Mouse (Mus musculus) gastrocnemius, postnatal 10 days (tissue): ENCODE measurements around the gene Pcnx3. TPM values are rescaled to one million over a fixed set of nuclear protein-coding genes. Genes with fewer than 3 reads are reported as not detected.
A peak's percentile ranks its signal among the peaks of the same experiment; 100 is the strongest.

ENCODE experiments used
- DNase-seq: peaks from one replicate; pipeline ENCODE4 v3.0.0; 2021; ENCODE audit warnings: mixed read lengths
- microRNA-seq, 2 experiments: library from miRNA; unstranded; fragments of <30 nt; microRNA quantifications; one replicate each; pipeline ENCODE4 v1.2.0; 2021
- total RNA-seq, 2 experiments: library from RNA; stranded (reverse); gene quantifications; 2 replicates each; pipeline ENCODE4 v1.2.3; 2021

Gene Pcnx3
- total RNA-seq, 2 experiments from 2014 or later, result 19.5 to 32.5 TPM

GRCm38 (mm10) chr19:5640339-5640738 is 48.4 kb downstream of the Pcnx3 start:
- no peak for DNase-seq

GRCm38 (mm10) chr19:5638416-5639005 is 50.2 kb downstream of the Pcnx3 start:
- DNase-seq, result no peak

- DNase-seq, result peak; percentile 88
Measured at GRCm38 (mm10) chr19:5637069-5638047, 51.4 kb downstream of the Pcnx3 start, which contains the start of gene Rela. TSS of gene Rela (plus strand) at chr19:5637483.

- no peak for DNase-seq
Measured at GRCm38 (mm10) chr19:5636571-5637041, 52.1 kb downstream of the Pcnx3 start.

- DNase-seq, result no peak
Measured at GRCm38 (mm10) chr19:5636036-5636570, 52.6 kb downstream of the Pcnx3 start.

GRCm38 (mm10) chr19:5632120-5632519 is 56.6 kb downstream of the Pcnx3 start:
- no peak for DNase-seq

GRCm38 (mm10) chr19:5629907-5630306 is 58.8 kb downstream of the Pcnx3 start:
- DNase-seq, result no peak

- no peak for DNase-seq
Measured at GRCm38 (mm10) chr19:5625311-5625710, 63.4 kb downstream of the Pcnx3 start.

- no peak for DNase-seq
Measured at GRCm38 (mm10) chr19:5621884-5622283, 66.8 kb downstream of the Pcnx3 start.

GRCm38 (mm10) chr19:5620007-5620406 is 68.7 kb downstream of the Pcnx3 start:
- no peak for DNase-seq

GRCm38 (mm10) chr19:5614953-5615352 is 73.8 kb downstream of the Pcnx3 start:
- DNase-seq, result no peak

Small RNA genes within 50 kb of the gene (microRNA-seq; reads per million reads assigned to microRNA genes)
- gene Mir6987, result 0 reads per million in 2 experiments

Other genes with a start within 250 kb of the Pcnx3 start
- gene Fosl1, start 241.4 kb downstream of the Pcnx3 start, total RNA-seq, result not detected
- gene Ccdc85b, start 231.0 kb downstream of the Pcnx3 start, total RNA-seq, result 1 to 10 TPM; 8.2 to 9.1 TPM
- 10 to 100 TPM; 53.2 to 54.6 TPM for gene Fibp, start 228.3 kb downstream of the Pcnx3 start, total RNA-seq
- under 1 TPM in 1 of 2 experiments, not detected in 1; 0.50 TPM for gene Ctsw, start 220.4 kb downstream of the Pcnx3 start, total RNA-seq
- 10 to 100 TPM; 29.9 to 42.9 TPM for gene Efemp2, start 215.0 kb downstream of the Pcnx3 start, total RNA-seq
- 10 to 100 TPM; 24.7 to 29.9 TPM for gene Mus81, start 200.5 kb downstream of the Pcnx3 start, total RNA-seq
- 100 to 1,000 TPM; 305 to 378 TPM for gene Cfl1, start 198.5 kb downstream of the Pcnx3 start, total RNA-seq
- 1 to 10 TPM in 1 of 2 experiments, under 1 TPM in 1; 0.47 to 1.4 TPM for gene 1700020D05Rik, start 185.1 kb downstream of the Pcnx3 start, total RNA-seq
- gene Snx32, start 178.4 kb downstream of the Pcnx3 start, total RNA-seq, result 1 to 10 TPM; 5.1 to 7.2 TPM
- not detected for gene Ovol1, start 128.3 kb downstream of the Pcnx3 start, total RNA-seq
- gene Ap5b1, start 120.9 kb downstream of the Pcnx3 start, total RNA-seq, result 1 to 10 TPM; 1.6 to 2.7 TPM
- gene Rnaseh2c, start 87.0 kb downstream of the Pcnx3 start, total RNA-seq, result 10 to 100 TPM; 44.9 to 50.4 TPM
- gene Kat5, start 78.7 kb downstream of the Pcnx3 start, total RNA-seq, result 10 to 100 TPM; 31.6 to 39.9 TPM
- 10 to 100 TPM; 20.0 to 28.8 TPM for gene Rela, start 51.4 kb downstream of the Pcnx3 start, total RNA-seq
- 10 to 100 TPM; 25.5 to 36.6 TPM for gene Sipa1, start 25.2 kb downstream of the Pcnx3 start, total RNA-seq
- gene Map3k11, start 166 bp downstream of the Pcnx3 start, total RNA-seq, result 10 to 100 TPM; 19.3 to 25.0 TPM
- gene Kcnk7, start 15.5 kb upstream of the Pcnx3 start, total RNA-seq, result not detected
- 100 to 1,000 TPM; 280 to 285 TPM for gene Ehbp1l1, start 37.4 kb upstream of the Pcnx3 start, total RNA-seq
- gene Fam89b, start 40.7 kb upstream of the Pcnx3 start, total RNA-seq, result 10 to 100 TPM; 43.1 to 44.9 TPM
- gene Ltbp3, start 52.0 kb upstream of the Pcnx3 start, total RNA-seq, result 100 to 1,000 TPM in 1 of 2 experiments, 10 to 100 TPM in 1; 88.0 to 113 TPM
- gene Scyl1, start 82.5 kb upstream of the Pcnx3 start, total RNA-seq, result 10 to 100 TPM; 56.0 to 59.6 TPM
- 10 to 100 TPM in 1 of 2 experiments, 1 to 10 TPM in 1; 7.4 to 10.3 TPM for gene Frmd8, start 186.4 kb upstream of the Pcnx3 start, total RNA-seq
- gene Slc25a45, start 188.9 kb upstream of the Pcnx3 start, total RNA-seq, result 1 to 10 TPM; 2.6 to 3.5 TPM
- gene Tigd3, start 205.2 kb upstream of the Pcnx3 start, total RNA-seq, result under 1 TPM; 0.82 to 0.95 TPM
- 10 to 100 TPM; 86.8 to 90.9 TPM for gene Dpf2, start 224.1 kb upstream of the Pcnx3 start, total RNA-seq
- gene Cdc42ep2, start 235.9 kb upstream of the Pcnx3 start, total RNA-seq, result 10 to 100 TPM; 16.6 to 20.9 TPM